Mouse (Mus musculus) kidney, embryonic 15.5 days (tissue): ENCODE measurements around the gene Cntfr. TPM values are rescaled to one million over a fixed set of nuclear protein-coding genes. Genes with fewer than 3 reads are reported as not detected.

Experiments
- ATAC-seq: fragments of 200-750 bp; cut with Nextera tagmentation; replicated peaks from 2 replicates; pipeline ENCODE4 v1.8.0; 2017; ENCODE audit warnings: moderate TSS enrichment; ENCODE audit not compliant: low FRiP score
- H3K27ac ChIP-seq: fragments of 300-500 bp; sonication (generic); 2 replicates; pipeline ENCODE4 v1.5.1; 2015; ENCODE audit warnings: mild to moderate bottlenecking, inconsistent platforms
- H3K27me3 ChIP-seq: fragments of 300-500 bp; sonication (generic); 2 replicates; pipeline ENCODE4 v1.6.1; 2015; ENCODE audit warnings: inconsistent platforms
- H3K36me3 ChIP-seq: fragments of 300-500 bp; sonication (generic); 2 replicates; pipeline ENCODE4 v1.6.1; 2015; ENCODE audit warnings: inconsistent platforms
- H3K4me1 ChIP-seq: fragments of 300-500 bp; sonication (generic); 2 replicates; pipeline ENCODE4 v1.6.1; 2015; ENCODE audit warnings: inconsistent platforms
- H3K4me2 ChIP-seq: fragments of 300-500 bp; sonication (generic); 2 replicates; pipeline ENCODE4 v1.6.1; 2015; ENCODE audit warnings: moderate library complexity, mild to moderate bottlenecking, inconsistent platforms
- H3K4me3 ChIP-seq: fragments of 300-500 bp; sonication (generic); replicated peaks from 2 replicates; pipeline ENCODE4 v1.5.1; 2015; ENCODE audit warnings: mild to moderate bottlenecking, inconsistent platforms
- H3K9ac ChIP-seq: fragments of 300-500 bp; sonication (generic); 2 replicates; pipeline ENCODE4 v1.6.1; 2015; ENCODE audit warnings: mild to moderate bottlenecking, inconsistent platforms
- H3K9me3 ChIP-seq: fragments of 300-500 bp; sonication (generic); replicated peaks from 2 replicates; pipeline ENCODE4 v1.6.1; 2016; ENCODE audit warnings: inconsistent platforms
- WGBS: fragments of 180-500 bp; shearing (Covaris S2); methylation state at CpG from one replicate; pipeline ENCODE4 v1.1.7; 2015; ENCODE audit warnings: mixed read lengths; 5-methylcytosine and 5-hydroxymethylcytosine counted together
- polyA plus RNA-seq: library from polyadenylated mRNA; unstranded; fragments of >200 nt; fragmentation: Nextera tagmentation; extraction: Ambion mirVana; gene quantifications from 2 replicates; pipeline ENCODE4 v1.2.1, GENCODE M21; 2015

Gene Cntfr
- polyA plus RNA-seq, 1 experiment from 2014 or later = 22.1 TPM

DNA sequence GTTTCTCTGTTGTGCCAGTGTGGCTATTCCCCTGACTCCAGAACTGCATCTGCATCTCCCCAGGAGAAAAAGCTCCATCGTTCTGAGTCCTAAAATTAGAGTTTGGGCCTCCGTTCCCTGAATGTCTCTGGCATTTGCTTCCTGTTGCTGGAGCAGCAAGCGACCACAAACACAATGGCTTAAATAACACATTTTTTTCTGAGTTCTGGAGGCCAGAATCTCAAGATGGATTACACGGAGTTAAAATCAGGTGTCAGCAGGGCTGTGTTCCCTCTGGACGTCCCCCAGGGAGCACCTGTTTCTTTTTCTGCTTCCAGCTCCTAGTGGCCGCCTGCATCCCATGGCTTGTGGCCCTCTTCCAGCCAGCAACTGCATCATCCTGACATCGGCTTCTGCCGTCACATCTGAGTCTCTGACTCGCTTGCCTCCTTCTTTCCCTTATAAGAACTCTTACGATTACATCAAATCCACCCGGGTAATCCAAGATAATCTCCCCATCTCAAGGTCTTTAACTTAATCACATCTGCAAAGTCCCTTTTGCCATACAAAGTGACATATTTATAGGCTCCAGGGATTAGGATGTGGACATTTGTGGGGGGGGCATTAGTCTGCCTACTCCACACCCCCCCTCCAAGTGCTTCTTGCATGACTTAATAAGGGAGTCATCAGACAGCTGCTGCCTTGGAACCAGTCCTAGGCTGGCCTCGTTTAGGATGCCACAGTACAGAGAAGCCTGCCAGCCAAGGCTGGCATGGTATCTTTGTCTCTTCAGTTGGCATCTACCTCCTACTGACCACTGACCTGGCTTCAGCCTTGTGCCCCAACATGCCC lies 77.8 kb downstream of the Cntfr start:
- 0 out of 2 replicates have a peak, but pooled peaks cover 3% of the 10 kb centered on the region for H3K27me3 ChIP-seq
- H3K9me3 ChIP-seq = no peaks in the 10 kb centered on the region
- no peaks in the 10 kb centered on the region for H3K36me3 ChIP-seq
- no peak overlapping the region for H3K9ac ChIP-seq
- no peak overlapping the region for H3K4me3 ChIP-seq
- H3K4me2 ChIP-seq = no peak overlapping the region
- H3K4me1 ChIP-seq = 0 out of 2 replicates have a peak, but pooled peaks cover 7% of the 10 kb centered on the region
- 52% methylated on average over 12 of the region's 12 CpGs for WGBS
- no peak for ATAC-seq
- no peak overlapping the region for H3K27ac ChIP-seq

GRCm38 (mm10) chr4:41615661-41616599 lies 81.0 kb downstream of the Cntfr start:
- H3K4me1 ChIP-seq = 0 out of 2 replicates have a peak, but pooled peaks cover 7% of the 10 kb centered on the region
- ATAC-seq = no peak
- 0 out of 2 replicates have a peak, but pooled peaks cover 3% of the 10 kb centered on the region for H3K27me3 ChIP-seq
- H3K4me2 ChIP-seq = no peak overlapping the region
- H3K9me3 ChIP-seq = no peaks in the 10 kb centered on the region
- 61% methylated on average over 9 of the region's 9 CpGs for WGBS
- no peaks in the 10 kb centered on the region for H3K36me3 ChIP-seq
- no peak overlapping the region for H3K9ac ChIP-seq
- H3K27ac ChIP-seq = no peak overlapping the region
- H3K4me3 ChIP-seq = no peak overlapping the region

GRCm38 (mm10) chr4:41614156-41614555 lies 82.7 kb downstream of the Cntfr start:
- 9% methylated on average over 7 of the region's 7 CpGs for WGBS
- H3K4me1 ChIP-seq = 0 out of 2 replicates have a peak, but pooled peaks cover 7% of the 10 kb centered on the region
- no peak overlapping the region for H3K9ac ChIP-seq
- ATAC-seq = no peak
- H3K9me3 ChIP-seq = no peaks in the 10 kb centered on the region
- H3K4me2 ChIP-seq = no peak overlapping the region
- no peak overlapping the region for H3K27ac ChIP-seq
- H3K36me3 ChIP-seq = no peaks in the 10 kb centered on the region
- no peak overlapping the region for H3K4me3 ChIP-seq
- 0 out of 2 replicates have a peak, but pooled peaks cover 3% of the 10 kb centered on the region for H3K27me3 ChIP-seq

DNA sequence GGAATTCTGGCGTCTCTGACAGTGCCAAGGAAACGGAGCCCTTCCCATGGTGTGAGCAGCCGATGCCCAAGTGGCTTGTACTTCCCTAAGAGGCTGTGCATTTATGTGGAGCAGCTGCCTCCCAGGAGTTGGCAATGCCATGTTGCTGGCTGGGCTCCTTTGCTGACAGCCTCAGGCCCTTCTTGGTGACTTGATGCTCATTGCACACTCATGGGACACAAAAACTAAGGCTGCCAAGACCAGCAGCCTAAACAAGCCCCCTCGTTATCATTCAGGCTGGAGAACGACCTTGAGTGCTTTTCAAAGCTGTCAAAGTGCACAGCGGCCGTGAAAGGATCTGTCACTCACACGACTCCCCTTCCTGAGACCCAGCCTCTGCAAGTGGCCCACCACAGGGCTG lies 84.7 kb downstream of the Cntfr start:
- Histone ChIP-seq H3K9ac (no peak overlapping the region), H3K9me3 (no peaks in the 10 kb centered on the region), H3K36me3 (no peaks in the 10 kb centered on the region), H3K4me1 (no peaks in the 10 kb centered on the region), H3K27ac (no peak overlapping the region), H3K4me2 (no peak overlapping the region), H3K27me3 (0 out of 2 replicates have a peak, but pooled peaks cover 3% of the 10 kb centered on the region), H3K4me3 (no peak overlapping the region)
- ATAC-seq = no peak
- 57% methylated on average over 8 of the region's 8 CpGs for WGBS

GRCm38 (mm10) chr4:41610594-41610980 lies 86.3 kb downstream of the Cntfr start:
- H3K4me3 ChIP-seq = no peak overlapping the region
- H3K27me3 ChIP-seq = 0 out of 2 replicates have a peak, but pooled peaks cover 3% of the 10 kb centered on the region
- 21% methylated on average over 6 of the region's 6 CpGs for WGBS
- H3K4me1 ChIP-seq = no peaks in the 10 kb centered on the region
- peak; percentile 62 for ATAC-seq
- no peak overlapping the region for H3K4me2 ChIP-seq
- no peak overlapping the region for H3K9ac ChIP-seq
- H3K9me3 ChIP-seq = no peaks in the 10 kb centered on the region
- no peak overlapping the region for H3K27ac ChIP-seq
- no peaks in the 10 kb centered on the region for H3K36me3 ChIP-seq

DNA sequence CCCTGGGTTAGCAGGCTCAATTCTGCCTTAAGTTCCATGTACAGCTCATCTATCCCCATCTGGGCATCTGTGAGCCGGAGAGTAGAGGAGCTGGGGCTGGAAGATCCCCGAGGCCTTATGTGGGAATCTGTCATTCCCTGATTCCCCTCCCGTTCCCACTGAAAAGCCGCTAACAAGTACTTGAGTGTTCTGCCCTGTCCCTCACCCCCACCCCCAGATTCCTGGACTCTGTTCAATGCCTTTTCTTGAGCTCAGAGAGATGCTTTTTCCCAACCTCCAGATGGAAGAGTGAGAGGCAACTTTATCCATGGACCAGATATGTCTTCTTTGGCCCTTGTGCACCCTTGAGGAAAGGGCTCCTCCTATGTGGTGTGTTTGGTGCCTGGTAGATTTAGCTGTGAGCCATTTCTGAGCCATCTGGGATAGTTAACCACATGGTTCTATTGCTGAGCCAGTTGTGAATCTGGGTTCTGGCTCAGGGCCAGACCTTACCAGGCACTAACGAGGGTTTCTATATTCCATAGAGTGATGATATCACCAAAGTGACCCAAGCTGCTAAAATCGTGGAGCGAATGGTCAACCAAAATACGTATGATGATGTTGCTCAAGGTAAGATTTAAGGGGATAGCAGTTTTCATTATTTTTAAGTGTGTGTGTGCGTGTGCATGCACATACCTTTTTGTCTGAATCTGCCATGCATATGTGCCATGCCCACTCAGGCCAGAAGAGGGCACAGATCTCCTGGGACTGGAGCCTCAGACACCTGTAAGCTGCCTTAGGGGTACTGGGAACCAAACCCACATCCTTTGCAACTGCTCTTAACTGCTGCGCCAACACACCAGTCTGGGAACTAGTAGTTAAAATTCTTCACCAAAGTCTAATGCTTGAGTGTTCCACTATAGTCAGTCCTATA lies 87.0 kb downstream of the Cntfr start:
- Histone ChIP-seq H3K36me3 (no peaks in the 10 kb centered on the region), H3K4me2 (no peak overlapping the region), H3K4me1 (no peaks in the 10 kb centered on the region), H3K9me3 (no peaks in the 10 kb centered on the region), H3K9ac (no peak overlapping the region), H3K27ac (no peak overlapping the region), H3K4me3 (no peak overlapping the region), H3K27me3 (no peaks in the 10 kb centered on the region)
- WGBS = 84% methylated on average over 10 of the region's 10 CpGs
- no peak for ATAC-seq

Other genes starting within 250 kb of the Cntfr start
- 7.9 and 8.7 TPM in 2 replicates for gene Kif24, start 232.2 kb downstream of the Cntfr start, polyA plus RNA-seq
- gene Nudt2, start 231.9 kb downstream of the Cntfr start, polyA plus RNA-seq = 56.0 and 56.8 TPM in 2 replicates
- 7.4 and 9.0 TPM in 2 replicates for gene AI464131, start 194.0 kb downstream of the Cntfr start, polyA plus RNA-seq
- 0.55 TPM in 1 of 2 replicates, not detected in the other for gene 1110017D15Rik, start 179.8 kb downstream of the Cntfr start, polyA plus RNA-seq
- gene Fam219a, start 127.6 kb downstream of the Cntfr start, polyA plus RNA-seq = 1.9 and 2.8 TPM in 2 replicates
- gene Dnaic1, start 127.3 kb downstream of the Cntfr start, polyA plus RNA-seq = 1.6 and 1.7 TPM in 2 replicates
- 19.1 and 22.6 TPM in 2 replicates for gene Enho, start 56.8 kb downstream of the Cntfr start, polyA plus RNA-seq
- gene Il11ra1, start 2.9 kb upstream of the Cntfr start, polyA plus RNA-seq = 137 and 157 TPM in 2 replicates
- gene Rpp25l, start 16.4 kb upstream of the Cntfr start, polyA plus RNA-seq = 76.2 and 83.6 TPM in 2 replicates
- 128 and 132 TPM in 2 replicates for gene Dctn3, start 26.1 kb upstream of the Cntfr start, polyA plus RNA-seq
- gene Arid3c, start 34.1 kb upstream of the Cntfr start, polyA plus RNA-seq = 0.12 and 0.17 TPM in 2 replicates
- gene Galt, start 58.1 kb upstream of the Cntfr start, polyA plus RNA-seq = 50.7 and 52.5 TPM in 2 replicates
- 79.7 and 87.4 TPM in 2 replicates for gene Sigmar1, start 59.1 kb upstream of the Cntfr start, polyA plus RNA-seq
- gene Ccl27a, start 77.2 kb upstream of the Cntfr start, polyA plus RNA-seq = 36.5 and 42.4 TPM in 2 replicates
- 21.7 and 22.4 TPM in 2 replicates for gene Gm21541, start 206.5 kb upstream of the Cntfr start, polyA plus RNA-seq
- gene Gm20878, start 244.5 kb upstream of the Cntfr start, polyA plus RNA-seq = 1.9 and 2.2 TPM in 2 replicates